Mouse (Mus musculus) fibroblast of lung, adult 2 months (primary cell): Measurements from ENCODE around the gene Tmem255a.

Source experiments
- DNase-seq: peaks from one replicate; pipeline ENCODE4 v3.0.0-alpha.2; 2011; ENCODE audit warnings: low read depth

Tmem255a gene

GRCm38 (mm10) chrX:38166064-38166463 is 86.2 kb downstream of the Tmem255a start:
- no peak for DNase-seq

- DNase-seq: no peak
Measured at GRCm38 (mm10) chrX:38165315-38165714, 86.9 kb downstream of the Tmem255a start.

DNA sequence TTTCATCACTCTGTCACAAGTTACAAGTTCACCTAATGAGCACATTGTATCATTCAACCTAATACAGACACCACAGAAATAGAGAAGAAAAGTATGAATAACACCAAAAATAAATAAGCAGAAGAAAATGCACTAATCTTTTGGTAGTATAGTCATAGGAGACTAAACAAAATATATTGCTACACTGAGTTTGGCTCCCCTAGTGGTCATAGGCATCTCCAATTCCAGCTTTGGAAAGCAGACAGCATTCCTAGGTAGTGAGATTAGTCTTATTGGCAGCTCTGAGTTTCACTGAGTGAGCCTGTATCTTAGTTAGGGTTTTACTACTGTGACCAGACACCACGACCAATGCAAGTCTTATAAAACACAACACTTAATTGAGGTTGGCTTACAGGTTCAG is 93.1 kb downstream of the Tmem255a start:
- no peak for DNase-seq
